Mouse (Mus musculus): ENCODE results near the gene Gss.

Gss gene

GRCm38 (mm10) chr2:155517455-155518423, 74.9 kb downstream of the Gss start, which contains the start of the genes Acss2 and Ggt7:
Gene Acss2, plus strand, starts transcription at chr2:155517948.
Gene Ggt7, minus strand, starts transcription at chr2:155518237.
- in situ Hi-C loops (cut with MboI, MseI): loop anchor here (10.0 kb wide), 1 partner anchor 67 kb away; no protein-coding TSS in a partner anchor

- in situ Hi-C loops (cut with MboI, MseI): loop anchor here (10.0 kb wide), 1 partner anchor 69 kb away; no protein-coding TSS in a partner anchor
Measured at GRCm38 (mm10) chr2:155515941-155516340, 76.7 kb downstream of the Gss start.

- in situ Hi-C loops (cut with MboI, MseI): loop anchor here (5.0 to 10.0 kb wide), 3 partner anchors 70 to 238 kb away; partner anchors contain the start of gene Procr
Measured at GRCm38 (mm10) chr2:155514666-155515065, 77.9 kb downstream of the Gss start.

- in situ Hi-C loops (cut with MboI, MseI): loop anchor here (5.0 to 10.0 kb wide), 3 partner anchors 71 to 239 kb away; partner anchors contain the start of gene Procr
Measured at GRCm38 (mm10) chr2:155513543-155513942, 79.1 kb downstream of the Gss start.

All from T-helper 2 cell (primary cell).